Mouse (Mus musculus) C2C12 (cell line): Measurements from ENCODE around the gene Creb3l1. TPM values are rescaled to one million over a fixed set of nuclear protein-coding genes. Genes with fewer than 3 reads are reported as not detected.

Source experiments
- H3K27me3 ChIP-seq: one replicate; pipeline ENCODE4 v1.6.1; 2011; ENCODE audit not compliant: control insufficient read depth, insufficient read depth, insufficient read length
- H3K36me3 ChIP-seq: one replicate; pipeline ENCODE4 v1.6.1; 2011; ENCODE audit not compliant: control insufficient read depth, insufficient read depth
- H3K4me3 ChIP-seq: one replicate; pipeline ENCODE4 v1.5.1; 2011; ENCODE audit warnings: mild to moderate bottlenecking, control low read depth; ENCODE audit not compliant: poor library complexity, insufficient read depth, severe bottlenecking
- H3K79me2 ChIP-seq: one replicate; pipeline ENCODE4 v1.6.1; 2011; ENCODE audit not compliant: control insufficient read depth, insufficient read depth
- H3K79me3 ChIP-seq: one replicate; pipeline ENCODE4 v1.6.1; 2011; ENCODE audit warnings: low read depth, control low read depth
- H3ac ChIP-seq: one replicate; pipeline ENCODE3; 2011; ENCODE audit warnings: low read depth; ENCODE audit not compliant: control insufficient read depth, insufficient read length
- CEBPB ChIP-seq: IDR thresholded peaks from one replicate; pipeline ENCODE4 v1.6.1; 2011; ENCODE audit warnings: low read depth, mild to moderate bottlenecking, control low read depth, moderate library complexity
- CTCF ChIP-seq: IDR thresholded peaks from one replicate; pipeline ENCODE4 v1.5.1; 2011; ENCODE audit not compliant: control insufficient read depth, insufficient read depth, insufficient read length
- FOSL1 ChIP-seq: IDR thresholded peaks from one replicate; pipeline ENCODE4 v1.8.0; 2011; ENCODE audit warnings: mild to moderate bottlenecking, low read length; ENCODE audit not compliant: poor library complexity, insufficient read depth, severe bottlenecking
- MAX ChIP-seq: IDR thresholded peaks from one replicate; pipeline ENCODE4 v1.6.1; 2011; ENCODE audit warnings: mild to moderate bottlenecking, control low read depth
- MYOD1 ChIP-seq: IDR thresholded peaks from one replicate; pipeline ENCODE4 v1.6.1; 2011; ENCODE audit warnings: low read depth; ENCODE audit not compliant: control insufficient read depth, insufficient read length
- MYOG ChIP-seq: IDR thresholded peaks from one replicate; pipeline ENCODE4 v1.6.1; 2011; ENCODE audit not compliant: control insufficient read depth, insufficient read length; ENCODE audit errors: extremely low read depth
- USF1 ChIP-seq: IDR thresholded peaks from one replicate; pipeline ENCODE4 v1.6.1; 2011; ENCODE audit warnings: low read depth, mild to moderate bottlenecking, control low read depth, moderate library complexity
- polyA plus RNA-seq: library from polyadenylated mRNA; unstranded; fragments of >200 nt; fragmentation: generic; extraction: Trizol; gene quantifications from one replicate; pipeline ENCODE4 v1.2.1, GENCODE M21; 2012; ENCODE audit warnings: missing spikeins

Gene Creb3l1
- polyA plus RNA-seq, 1 experiment = 87.1 TPM

GRCm38 (mm10) chr2:92065269-92065888 is 41.1 kb upstream of the Creb3l1 start:
- Histone ChIP-seq H3K27me3 (no peaks in the 10 kb centered on the region), H3K79me2 (no peaks in the 10 kb centered on the region), H3K4me3 (no peak overlapping the region), H3ac (no peak overlapping the region), H3K79me3 (no peaks in the 10 kb centered on the region), H3K36me3 (no peaks in the 10 kb centered on the region)
- TF ChIP-seq MAX = no peak
- no peak for TF ChIP-seq CTCF
- TF ChIP-seq CEBPB = no peak
- no peak for TF ChIP-seq FOSL1
- TF ChIP-seq USF1 = no peak
- no peak for TF ChIP-seq MYOD1
- TF ChIP-seq MYOG = no peak

- H3K4me3 ChIP-seq = no peak overlapping the region
- TF ChIP-seq MYOG (no peak), CTCF (no peak), MYOD1 (no peak), USF1 (no peak), FOSL1 (no peak), CEBPB (no peak), MAX (no peak)
- no peaks in the 10 kb centered on the region for H3K79me2 ChIP-seq
- no peak overlapping the region for H3ac ChIP-seq
- H3K27me3 ChIP-seq = no peaks in the 10 kb centered on the region
- H3K79me3 ChIP-seq = no peaks in the 10 kb centered on the region
- H3K36me3 ChIP-seq = no peaks in the 10 kb centered on the region
Observed at GRCm38 (mm10) chr2:92063106-92063505, 38.8 kb upstream of the Creb3l1 start.

- TF ChIP-seq USF1 (no peak), CTCF (no peak), MYOG (no peak), MYOD1 (no peak), CEBPB (no peak), MAX (no peak), FOSL1 (no peak)
- Histone ChIP-seq H3K4me3 (no peak overlapping the region), H3K79me3 (no peaks in the 10 kb centered on the region), H3ac (no peak overlapping the region), H3K36me3 (no peaks in the 10 kb centered on the region), H3K79me2 (no peaks in the 10 kb centered on the region), H3K27me3 (no peaks in the 10 kb centered on the region)
Observed at GRCm38 (mm10) chr2:92061337-92061736, 37.0 kb upstream of the Creb3l1 start.

GRCm38 (mm10) chr2:92060291-92060690 is 36.0 kb upstream of the Creb3l1 start:
- H3K79me2 ChIP-seq = no peaks in the 10 kb centered on the region
- H3K27me3 ChIP-seq = no peaks in the 10 kb centered on the region
- no peak overlapping the region for H3ac ChIP-seq
- no peak for TF ChIP-seq CTCF
- no peak for TF ChIP-seq FOSL1
- TF ChIP-seq CEBPB = no peak
- TF ChIP-seq MAX = no peak
- H3K79me3 ChIP-seq = no peaks in the 10 kb centered on the region
- no peaks in the 10 kb centered on the region for H3K36me3 ChIP-seq
- no peak overlapping the region for H3K4me3 ChIP-seq

GRCm38 (mm10) chr2:92059481-92060220 is 35.3 kb upstream of the Creb3l1 start:
- peak overlapping the region; percentile 83 for H3ac ChIP-seq
- H3K27me3 ChIP-seq = no peaks in the 10 kb centered on the region

GRCm38 (mm10) chr2:92058936-92059335 is 34.6 kb upstream of the Creb3l1 start:
- Histone ChIP-seq H3K36me3 (no peaks in the 10 kb centered on the region), H3K27me3 (no peaks in the 10 kb centered on the region), H3K4me3 (peak overlapping the region; percentile 31), H3K79me3 (no peaks in the 10 kb centered on the region), H3K79me2 (no peaks in the 10 kb centered on the region), H3ac (peak overlapping the region; percentile 52)
- TF ChIP-seq CEBPB (no peak), MYOD1 (no peak), USF1 (no peak), FOSL1 (no peak), CTCF (no peak), MYOG (no peak), MAX (no peak)

More at GRCm38 (mm10) chr2:92059481-92060220, 35.3 kb upstream of the Creb3l1 start:
- Histone ChIP-seq H3K36me3 (no peaks in the 10 kb centered on the region), H3K79me2 (no peaks in the 10 kb centered on the region), H3K79me3 (no peaks in the 10 kb centered on the region), H3K4me3 (peak overlapping the region; percentile 31)
- TF ChIP-seq CTCF = no peak
- no peak for TF ChIP-seq CEBPB
- TF ChIP-seq MAX = peak; percentile 48
